Mouse (Mus musculus): ENCODE measurements around the gene Vmn2r15. TPM values are rescaled to one million over a fixed set of nuclear protein-coding genes. Genes with fewer than 3 reads are reported as not detected.

Vmn2r15 gene
- not detected for polyA plus RNA-seq (2017; shearing (Covaris generic))

DNA sequence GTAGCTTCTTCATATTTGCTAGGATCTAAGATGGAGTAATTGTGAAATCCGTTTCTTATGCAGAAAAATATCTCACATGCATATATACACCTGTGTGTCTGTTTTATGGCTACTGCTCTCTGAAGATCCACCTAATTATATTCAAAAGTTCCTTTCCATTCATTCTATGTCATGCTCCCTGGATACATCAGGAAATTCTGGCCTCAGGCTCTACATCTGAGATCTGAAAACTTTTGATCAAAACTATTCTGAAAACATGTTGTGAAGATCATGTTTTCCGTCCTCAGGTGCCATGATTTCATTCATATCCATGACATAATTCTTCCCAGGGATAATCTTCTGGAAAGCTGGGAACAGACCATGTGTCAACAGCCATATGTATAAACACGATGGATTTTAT lies at the start of gene Vmn2r15:
Gene Vmn2r15 (minus strand): TSS at position 101 of the 400 bp plus-strand sequence.

DNA sequence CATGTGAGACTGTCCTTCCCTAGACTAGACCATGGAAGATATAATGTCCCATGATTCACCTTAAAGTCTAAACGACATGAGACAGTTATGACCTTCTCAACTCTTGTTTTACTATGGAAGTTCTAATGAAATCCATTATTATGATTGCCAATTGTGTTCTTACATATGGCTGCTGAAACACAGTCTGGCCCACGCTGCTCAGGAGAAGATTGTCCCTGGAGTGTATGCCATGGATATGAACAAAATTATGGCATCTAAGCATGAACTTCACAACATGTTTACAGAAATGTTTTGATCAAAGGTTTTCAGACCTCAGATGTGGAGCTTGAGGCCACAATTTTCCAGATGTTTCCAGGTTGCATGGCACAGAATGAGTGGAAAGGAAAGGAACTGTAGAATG lies 32.4 kb upstream of the Vmn2r15 start, which contains the start of gene Vmn2r16:
Gene Vmn2r16 (plus strand): TSS at position 301 of the 400 bp plus-strand sequence.

Other genes starting within 250 kb of the Vmn2r15 start
- under 1 TPM; 0.07 to 0.14 TPM for gene Vmn2r11, start 238.1 kb downstream of the Vmn2r15 start, polyA plus RNA-seq (2017; shearing (Covaris generic))
- gene Vmn2r12, start 199.7 kb downstream of the Vmn2r15 start, polyA plus RNA-seq (2017; shearing (Covaris generic)), result not detected
- not detected for gene Vmn2r13, start 105.4 kb downstream of the Vmn2r15 start, polyA plus RNA-seq (2017; shearing (Covaris generic))
- gene Vmn2r14, start 72.9 kb downstream of the Vmn2r15 start, polyA plus RNA-seq (2017; shearing (Covaris generic)), result under 1 TPM in 1 of 2 experiments, not detected in 1; 0.02 TPM
- gene Vmn2r16, start 32.5 kb upstream of the Vmn2r15 start, polyA plus RNA-seq (2017; shearing (Covaris generic)), result not detected
- under 1 TPM in 1 of 2 experiments, not detected in 1; 0.02 TPM for gene Vmn2r17, start 122.0 kb upstream of the Vmn2r15 start, polyA plus RNA-seq (2017; shearing (Covaris generic))

All from activated CD4-positive, CD25-positive, alpha-beta regulatory T cell (primary cell).